Mouse (Mus musculus): ENCODE measurements around the gene Pcyt2. TPM values are rescaled to one million over a fixed set of nuclear protein-coding genes. Genes with fewer than 3 reads are reported as not detected.

The Pcyt2 gene
- polyA plus RNA-seq, 1 experiment from 2014 or later = 80.3 TPM

- no peaks in the 10 kb centered on the region for H3K27me3 ChIP-seq
- H3K4me1 ChIP-seq (replicated peaks) = peaks cover 34% of the 10 kb centered on the region
- peaks cover 43% of the 10 kb centered on the region for H3K36me3 ChIP-seq
- no peak overlapping the region for H3K4me2 ChIP-seq
- no peak overlapping the region for H3K4me3 ChIP-seq
- no peaks in the 10 kb centered on the region for H3K9me3 ChIP-seq (replicated peaks)
- H3K27ac ChIP-seq = no peak overlapping the region
- no peak overlapping the region for H3K9ac ChIP-seq
- ATAC-seq (replicated peaks; ENCODE audit: insufficient number of reproducible peaks, insufficient read depth, low FRiP score, low read depth) = no peak
- 40% methylated on average over 6 of the region's 6 CpGs for WGBS
Measured at GRCm38 (mm10) chr11:120612763-120613162, 5.0 kb downstream of the Pcyt2 start.

- no peak for ATAC-seq (replicated peaks; ENCODE audit: insufficient number of reproducible peaks, insufficient read depth, low FRiP score, low read depth)
- Histone ChIP-seq H3K9me3 (replicated peaks) (no peaks in the 10 kb centered on the region), H3K27ac (no peak overlapping the region), H3K4me1 (replicated peaks) (peaks cover 38% of the 10 kb centered on the region), H3K4me3 (no peak overlapping the region), H3K36me3 (peaks cover 47% of the 10 kb centered on the region), H3K4me2 (no peak overlapping the region), H3K9ac (no peak overlapping the region), H3K27me3 (no peaks in the 10 kb centered on the region)
- 84% methylated on average over 9 of the region's 9 CpGs for WGBS
Measured at GRCm38 (mm10) chr11:120610477-120611046, 7.2 kb downstream of the Pcyt2 start.

- peaks cover 38% of the 10 kb centered on the region for H3K4me1 ChIP-seq (replicated peaks)
- H3K9ac ChIP-seq = peak overlapping the region; percentile 55
- H3K27ac ChIP-seq = peak overlapping the region; percentile 61
- ATAC-seq (replicated peaks; ENCODE audit: insufficient number of reproducible peaks, insufficient read depth, low FRiP score, low read depth) = peak; percentile 61
- 27% methylated on average over 8 of the region's 8 CpGs for WGBS
- peaks cover 55% of the 10 kb centered on the region for H3K36me3 ChIP-seq
- no peaks in the 10 kb centered on the region for H3K27me3 ChIP-seq
- H3K4me3 ChIP-seq = peak overlapping the region; percentile 46
- H3K9me3 ChIP-seq (replicated peaks) = no peaks in the 10 kb centered on the region
- H3K4me2 ChIP-seq = peak overlapping the region; percentile 80
Measured at GRCm38 (mm10) chr11:120609250-120609649, 8.5 kb downstream of the Pcyt2 start.

GRCm38 (mm10) chr11:120608241-120609034 is 9.3 kb downstream of the Pcyt2 start, which contains the start of gene Npb:
Gene Npb, plus strand, starts transcription at chr11:120608477.
- Histone ChIP-seq H3K4me3 (peak within 1 kb of the TSS; percentile 46), H3K4me2 (peak within 1 kb of the TSS; percentile 80), H3K27ac (peak within 1 kb of the TSS; percentile 61), H3K9ac (peak within 1 kb of the TSS; percentile 55), H3K36me3 (peaks cover 55% of the 10 kb centered on the region), H3K9me3 (replicated peaks) (no peaks in the 10 kb centered on the region), H3K27me3 (no peaks in the 10 kb centered on the region), H3K4me1 (replicated peaks) (peaks cover 38% of the 10 kb centered on the region)
- ATAC-seq (replicated peaks; ENCODE audit: insufficient number of reproducible peaks, insufficient read depth, low FRiP score, low read depth) = no peak
- 9% methylated on average over 45 of the region's 45 CpGs for WGBS

- Histone ChIP-seq H3K4me3 (no peak overlapping the region), H3K4me2 (no peak overlapping the region), H3K27ac (peak overlapping the region; percentile 27; the same call in 1 of the 2 replicates), H3K9ac (no peak overlapping the region), H3K27me3 (no peaks in the 10 kb centered on the region), H3K4me1 (replicated peaks) (peaks cover 38% of the 10 kb centered on the region), H3K36me3 (peaks cover 55% of the 10 kb centered on the region), H3K9me3 (replicated peaks) (no peaks in the 10 kb centered on the region)
- WGBS = 81% methylated on average over 4 of the region's 4 CpGs
- no peak for ATAC-seq (replicated peaks; ENCODE audit: insufficient number of reproducible peaks, insufficient read depth, low FRiP score, low read depth)
Measured at GRCm38 (mm10) chr11:120606764-120607163, 11.0 kb downstream of the Pcyt2 start.

GRCm38 (mm10) chr11:120605667-120606066 is 12.1 kb downstream of the Pcyt2 start:
- H3K9me3 ChIP-seq (replicated peaks) = no peaks in the 10 kb centered on the region

GRCm38 (mm10) chr11:120603545-120603944 is 14.2 kb downstream of the Pcyt2 start:
- Histone ChIP-seq H3K9me3 (replicated peaks) (no peaks in the 10 kb centered on the region), H3K36me3 (peaks cover 50% of the 10 kb centered on the region), H3K9ac (no peak overlapping the region), H3K4me1 (replicated peaks) (peaks cover 38% of the 10 kb centered on the region), H3K4me2 (no peak overlapping the region), H3K4me3 (no peak overlapping the region), H3K27me3 (no peaks in the 10 kb centered on the region), H3K27ac (no peak overlapping the region)
- 79% methylated on average over 2 of the region's 2 CpGs for WGBS
- ATAC-seq (replicated peaks; ENCODE audit: insufficient number of reproducible peaks, insufficient read depth, low FRiP score, low read depth) = no peak

More at GRCm38 (mm10) chr11:120605667-120606066, 12.1 kb downstream of the Pcyt2 start:
- WGBS = 86% methylated on average over 7 of the region's 7 CpGs
- Histone ChIP-seq H3K4me3 (no peak overlapping the region), H3K36me3 (peaks cover 53% of the 10 kb centered on the region), H3K9ac (no peak overlapping the region), H3K4me1 (replicated peaks) (peaks cover 38% of the 10 kb centered on the region), H3K4me2 (no peak overlapping the region), H3K27me3 (no peaks in the 10 kb centered on the region), H3K27ac (no peak overlapping the region)
- no peak for ATAC-seq (replicated peaks; ENCODE audit: insufficient number of reproducible peaks, insufficient read depth, low FRiP score, low read depth)

- no peak overlapping the region for H3K27ac ChIP-seq
- H3K9me3 ChIP-seq (replicated peaks) = no peaks in the 10 kb centered on the region
- peaks cover 59% of the 10 kb centered on the region for H3K36me3 ChIP-seq
- no peak overlapping the region for H3K4me2 ChIP-seq
- no peaks in the 10 kb centered on the region for H3K27me3 ChIP-seq
- WGBS = 87% methylated on average over 3 of the region's 3 CpGs
- peaks cover 31% of the 10 kb centered on the region for H3K4me1 ChIP-seq (replicated peaks)
- H3K9ac ChIP-seq = no peak overlapping the region
- H3K4me3 ChIP-seq = no peak overlapping the region
- ATAC-seq (replicated peaks; ENCODE audit: insufficient number of reproducible peaks, insufficient read depth, low FRiP score, low read depth) = no peak
Measured at GRCm38 (mm10) chr11:120600716-120601115, 17.0 kb downstream of the Pcyt2 start.

- peaks cover 31% of the 10 kb centered on the region for H3K4me1 ChIP-seq (replicated peaks)
- WGBS = 43% methylated on average over 17 of the region's 17 CpGs
- peaks cover 57% of the 10 kb centered on the region for H3K36me3 ChIP-seq
- peak overlapping the region; percentile 98 for H3K4me3 ChIP-seq
- H3K9me3 ChIP-seq (replicated peaks) = no peaks in the 10 kb centered on the region
- peak overlapping the region; percentile 93 for H3K27ac ChIP-seq
- no peak for ATAC-seq (replicated peaks; ENCODE audit: insufficient number of reproducible peaks, insufficient read depth, low FRiP score, low read depth)
- H3K27me3 ChIP-seq = no peaks in the 10 kb centered on the region
- H3K4me2 ChIP-seq = peak overlapping the region; percentile 92
- peak overlapping the region; percentile 71 for H3K9ac ChIP-seq
Measured at GRCm38 (mm10) chr11:120598990-120599549, 18.7 kb downstream of the Pcyt2 start.

- no peaks in the 10 kb centered on the region for H3K9me3 ChIP-seq (replicated peaks)
- H3K4me3 ChIP-seq = peak within 1 kb of the TSS; percentile 98
- H3K27ac ChIP-seq = peak within 1 kb of the TSS; percentile 93
- ATAC-seq (replicated peaks; ENCODE audit: insufficient number of reproducible peaks, insufficient read depth, low FRiP score, low read depth) = peak; percentile 96
- peak within 1 kb of the TSS; percentile 92 for H3K4me2 ChIP-seq
- peak within 1 kb of the TSS; percentile 99 for H3K9ac ChIP-seq
- no peaks in the 10 kb centered on the region for H3K27me3 ChIP-seq
- under 1% methylated on average over 88 of the region's 88 CpGs for WGBS
- H3K36me3 ChIP-seq = peaks cover 58% of the 10 kb centered on the region
- peaks cover 31% of the 10 kb centered on the region for H3K4me1 ChIP-seq (replicated peaks)
Measured at GRCm38 (mm10) chr11:120598283-120598989, 19.3 kb downstream of the Pcyt2 start, which contains the start of the genes Alyref and Anapc11. Gene Alyref, minus strand, starts transcription at chr11:120598365. Gene Anapc11, plus strand, starts transcription at chr11:120598421.
